Mouse (Mus musculus): Measurements from ENCODE around the gene Tbce. TPM values are rescaled to one million over a fixed set of nuclear protein-coding genes. Genes with fewer than 3 reads are reported as not detected.
A peak's percentile ranks its signal among the peaks of the same experiment; 100 is the strongest.

Gene Tbce
- total RNA-seq (2012; rRNA removed) (26.5 and 27.2 TPM in 2 replicates), total RNA-seq (2014; rRNA removed) (82.1 and 86.4 TPM in 2 replicates), polyA plus RNA-seq (2012; ENCODE audit: insufficient read length, low read depth) (49.7 and 54.4 TPM in 2 replicates)

DNA sequence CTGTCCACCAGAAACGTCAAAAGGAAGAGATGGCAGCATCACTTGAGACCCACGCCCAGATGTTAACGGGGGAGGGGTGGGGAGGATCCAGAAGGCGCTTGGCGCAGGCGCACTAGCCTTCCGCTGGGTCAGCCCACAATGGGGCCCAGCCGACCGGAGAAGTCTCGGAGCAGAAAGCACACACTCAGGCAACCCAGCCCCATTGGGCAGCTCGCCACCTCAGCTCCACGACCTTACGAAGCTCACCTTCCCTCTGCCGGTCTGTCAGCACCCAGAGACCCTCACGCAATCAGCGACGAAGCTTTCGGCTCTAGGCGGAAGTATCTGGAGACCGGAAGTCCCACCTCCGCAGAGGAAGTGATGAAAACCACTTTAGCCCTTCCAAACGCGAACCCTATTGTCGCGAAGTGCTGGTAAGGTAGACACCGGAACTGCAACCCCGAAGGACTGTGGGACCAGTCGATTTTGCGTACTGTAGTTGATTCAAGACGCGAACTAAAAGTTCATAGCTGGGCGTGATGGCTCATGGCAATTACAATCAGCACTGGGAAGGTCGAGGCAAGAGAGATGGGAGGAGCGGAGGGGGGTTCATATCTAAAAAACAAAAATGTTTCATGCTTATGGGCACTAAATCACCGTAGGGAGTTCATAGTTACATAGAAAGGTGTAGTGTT, at the start of gene Tbce:
Gene Tbce, minus strand, starts transcription at position 347 of the 674 bp plus-strand sequence.
- TF ChIP-seq MXI1 (IDR thresholded peaks at IDR 0.05; ENCODE audit: low read depth, low read length), result peak; percentile 30; the same call in 1 of the 2 replicates
- TF ChIP-seq MYC (IDR thresholded peaks at IDR 0.05; ENCODE audit: low read depth, low read length), result peak; percentile 57; the same call in 1 of the 2 replicates
- peak; percentile 87 for TF ChIP-seq POLR2A (IDR thresholded peaks at IDR 0.05; ENCODE audit: low read depth, low read length)
- TF ChIP-seq GABPA (IDR thresholded peaks at IDR 0.05; ENCODE audit: insufficient replicate concordance, low read depth, low read length), result no peak
- no peak for TF ChIP-seq ETS1 (conservative IDR thresholded peaks at IDR 0.05; ENCODE audit: low read depth, low read length)
- TF ChIP-seq KAT2A (IDR thresholded peaks at IDR 0.05; ENCODE audit: insufficient replicate concordance, low read length), result peak; percentile 79; the same call in 1 of the 2 replicates
- TF ChIP-seq IRF4 (IDR thresholded peaks at IDR 0.05; ENCODE audit: low read depth, low read length), result peak; percentile 5; the same call in 1 of the 2 replicates
- no peak for TF ChIP-seq MAFK (IDR thresholded peaks at IDR 0.05; ENCODE audit: insufficient replicate concordance, low read length)
- TF ChIP-seq MEF2A (IDR thresholded peaks at IDR 0.05; ENCODE audit: borderline replicate concordance, low read depth, low read length), result peak; percentile 23; the same call in 1 of the 2 replicates
- TF ChIP-seq ZKSCAN1 (IDR thresholded peaks at IDR 0.05; ENCODE audit: borderline replicate concordance, low read depth, low read length), result no peak
- peak; percentile 87 for TF ChIP-seq HCFC1 (IDR thresholded peaks at IDR 0.05; ENCODE audit: low read depth, low read length)
- TF ChIP-seq ELF1 (IDR thresholded peaks at IDR 0.05; ENCODE audit: low read depth, low read length), result peak; percentile 94
- TF ChIP-seq SMC3 (IDR thresholded peaks at IDR 0.05; ENCODE audit: low read depth, low read length), result no peak
- TF ChIP-seq BHLHE40 (IDR thresholded peaks at IDR 0.05; ENCODE audit: low read depth, low read length), result no peak
- peak; percentile 86 for TF ChIP-seq SIN3A (IDR thresholded peaks at IDR 0.05; ENCODE audit: low read length)
- no peak for TF ChIP-seq UBTF (IDR thresholded peaks at IDR 0.05; ENCODE audit: low read depth, low read length)
- TF ChIP-seq ZC3H11A (IDR thresholded peaks at IDR 0.05; ENCODE audit: low read depth, low read length), result no peak
- peak; percentile 86; the same call in 1 of the 2 replicates for TF ChIP-seq POLR2AphosphoS2 (IDR thresholded peaks at IDR 0.05; ENCODE audit: low read depth, low read length)
- peak; percentile 63 for TF ChIP-seq CHD2 (IDR thresholded peaks at IDR 0.05; ENCODE audit: low read length)
- no peak for TF ChIP-seq PAX5 (IDR thresholded peaks at IDR 0.05; ENCODE audit: low read length)
- peak; percentile 55 for TF ChIP-seq TCF12 (IDR thresholded peaks at IDR 0.05; ENCODE audit: low read depth, low read length)
- peak; percentile 28; the same call in 1 of the 2 replicates for TF ChIP-seq MAX (IDR thresholded peaks at IDR 0.05; ENCODE audit: low read length)
- no peak for TF ChIP-seq RAD21 (IDR thresholded peaks at IDR 0.05; ENCODE audit: low read depth, low read length)
- no peak for TF ChIP-seq CTCF (conservative IDR thresholded peaks at IDR 0.05 in 1 of 2, IDR thresholded peaks at IDR 0.05 in 1 of 2; ENCODE audit: low read depth in 2 of 2, low read length in 2 of 2)
- TF ChIP-seq E2F4 (IDR thresholded peaks at IDR 0.05; ENCODE audit: insufficient replicate concordance, low read depth, low read length), result 0 out of 2 replicates have a peak, but pooled peaks have one; percentile 32
- TF ChIP-seq EP300 (IDR thresholded peaks at IDR 0.05; ENCODE audit: low read length), result no peak
- TF ChIP-seq JUN (IDR thresholded peaks at IDR 0.05; ENCODE audit: insufficient read depth, low read depth, low read length), result no peak
- peak; percentile 91 for TF ChIP-seq NELFE (IDR thresholded peaks at IDR 0.05; ENCODE audit: low read depth, low read length)
- no peak for TF ChIP-seq CHD1 (IDR thresholded peaks at IDR 0.05; ENCODE audit: low read depth, low read length)
- TF ChIP-seq RCOR1 (conservative IDR thresholded peaks at IDR 0.05; ENCODE audit: low read depth, low read length), result 0 out of 2 replicates have a peak, but pooled peaks have one; percentile 9
- no peak for TF ChIP-seq USF1 (IDR thresholded peaks at IDR 0.05; ENCODE audit: low read depth, low read length)
- no peak for TF ChIP-seq ZNF384 (IDR thresholded peaks at IDR 0.05; ENCODE audit: low read depth, low read length)
- TF ChIP-seq JUND (conservative IDR thresholded peaks at IDR 0.05; ENCODE audit: low read depth, low read length), result no peak
- TF ChIP-seq TBP (conservative IDR thresholded peaks at IDR 0.05; ENCODE audit: low read depth, low read length), result peak; percentile 82
- peak; percentile 74; the same call in 1 of the 2 replicates for TF ChIP-seq ZMIZ1 (IDR thresholded peaks at IDR 0.05; ENCODE audit: low read depth, low read length)
- no peak for TF ChIP-seq MAZ (IDR thresholded peaks at IDR 0.05; ENCODE audit: low read depth, low read length)
- TF ChIP-seq USF2 (conservative IDR thresholded peaks at IDR 0.05; ENCODE audit: low read depth, low read length), result no peak
- peak; percentile 86 for TF ChIP-seq NRF1 (IDR thresholded peaks at IDR 0.05; ENCODE audit: low read depth, low read length)
- peaks cover 3 to 23% of the 10 kb centered on the region in 2 experiments; a peak in 2 of 4 replicates for H3K4me1 ChIP-seq (ENCODE audit: control insufficient read depth in 1 of 2, insufficient read depth in 2 of 2)
- H3K4me3 ChIP-seq (replicated peaks in 1 of 3; ENCODE audit: low read depth in 2 of 3, low read length in 2 of 3, poor library complexity in 1 of 3), result peak within 1 kb of the TSS; percentile 74 to 99 (median 97)
- H3K79me2 ChIP-seq (replicated peaks; ENCODE audit: control insufficient read depth, extremely low read depth, insufficient read depth, poor library complexity, severe bottlenecking), result peaks cover 42% of the 10 kb centered on the region
- no peaks in the 10 kb centered on the region for H3K27me3 ChIP-seq (replicated peaks)
- peak within 1 kb of the TSS; percentile 93 for H3K4me2 ChIP-seq (ENCODE audit: insufficient read depth, low read depth, poor library complexity, severe bottlenecking)
- H3K9me3 ChIP-seq (replicated peaks; ENCODE audit: low read length), result no peaks in the 10 kb centered on the region
- DNase-seq (ENCODE audit: extremely low read depth), result peak; percentile 95
- H3K36me3 ChIP-seq (replicated peaks in 1 of 2; ENCODE audit: control insufficient read depth in 1 of 2, insufficient read depth in 1 of 2, low read length in 1 of 2), result peaks cover 0 to 5% of the 10 kb centered on the region in 2 experiments
- H3K9ac ChIP-seq (ENCODE audit: insufficient read depth, low read depth), result peak within 1 kb of the TSS; percentile 98
- dilution Hi-C loops (cut with MboI; ENCODE audit: extremely low pct_ligation_motif_present, extremely low pct_unique_long_range_greater_than_20kb, low sequenced_read_pairs) (no loop called here), in situ Hi-C loops (cut with MboI; ENCODE audit: low pct_ligation_motif_present, low pct_unique_long_range_greater_than_20kb, low sequenced_read_pairs) (no loop called here)
- peak within 1 kb of the TSS; percentile 99 for H3K27ac ChIP-seq (ENCODE audit: insufficient read depth, low read depth)
